ENCODE assay signal across 16 mouse cellular contexts in the genomic region with DNA sequence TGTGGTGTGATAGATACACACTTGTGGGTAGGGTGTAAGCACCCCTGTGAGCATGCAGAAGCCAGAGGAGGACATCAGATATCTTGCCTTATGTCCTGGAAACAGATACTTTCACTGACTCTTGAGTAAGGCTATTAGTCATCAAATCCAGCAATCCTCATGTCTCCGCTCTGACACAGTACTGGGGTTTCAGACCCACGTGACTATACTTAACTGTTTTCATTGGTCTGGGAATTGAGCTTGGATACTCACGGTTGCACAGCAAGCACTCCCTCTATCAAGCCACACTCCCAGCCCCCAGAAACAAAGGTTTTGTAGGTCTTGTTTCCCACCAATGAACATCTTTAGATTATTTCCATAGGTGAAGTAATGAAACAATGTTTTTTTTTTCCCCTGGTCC. TPM values are rescaled to one million over a fixed set of nuclear protein-coding genes. Genes with fewer than 3 reads are reported as not detected.
"Had no signal": no experiment of that assay in that cellular context is flagged by ENCODE, and none has a peak within 500 bp of the region (broad histone marks: within the 10 kb centered on the region; RNA-seq: fewer than 3 reads in every experiment).

No protein-coding gene starts in this region.

- H3K4me3 ChIP-seq: kidney, embryonic 15.5 days; limb, embryonic 10.5 days; midbrain, embryonic 15.5 days; neural tube, embryonic 13.5 days had no signal

- H3K36me3 ChIP-seq: kidney, embryonic 15.5 days; limb, embryonic 10.5 days; midbrain, embryonic 15.5 days; neural tube, embryonic 13.5 days had no signal

- H3K4me2 ChIP-seq: kidney, embryonic 15.5 days; liver, embryonic 11.5 days; midbrain, embryonic 15.5 days; neural tube, embryonic 13.5 days had no signal

- H3K4me1 ChIP-seq: limb, embryonic 10.5 days; midbrain, embryonic 15.5 days; neural tube, embryonic 13.5 days had no signal

- H3K9ac ChIP-seq: kidney, embryonic 15.5 days; liver, postnatal 0 days; midbrain, embryonic 15.5 days; neural tube, embryonic 13.5 days had no signal

- ATAC-seq: liver, postnatal 0 days; midbrain, embryonic 15.5 days had no signal

- DNase-seq: kidney, adult 2 months; kidney, postnatal 14 days; liver, postnatal 0 days; lung, postnatal 10 days; retina, postnatal 1 day; right cerebral cortex, postnatal 4 days; spleen, adult 18-20 months; thymus, adult 18-20 months; thymus, postnatal 14 days had no signal

- H3K27ac ChIP-seq: kidney, embryonic 15.5 days; limb, embryonic 10.5 days; midbrain, embryonic 15.5 days; neural tube, embryonic 13.5 days had no signal

- H3K27me3 ChIP-seq: kidney, embryonic 15.5 days; midbrain, embryonic 15.5 days; neural tube, embryonic 13.5 days had no signal

- H3K9me3 ChIP-seq: kidney, embryonic 15.5 days; limb, embryonic 10.5 days; midbrain, embryonic 15.5 days; neural tube, embryonic 13.5 days had no signal

RNA-seq across cellular contexts. Expression of gene Adamts1, which starts 56.5 kb away (rescaled TPM):
- total RNA-seq: megakaryocyte progenitor cell, adult 5-6 weeks; monocyte, adult 5-6 weeks had no signal
